Mouse (Mus musculus): ENCODE data around the gene Atf6b. TPM values are rescaled to one million over a fixed set of nuclear protein-coding genes. Genes with fewer than 3 reads are reported as not detected.

The Atf6b gene
- 1.6 TPM for polyA plus RNA-seq (2014; fragmentation: Illumina TruSeq; extraction: RNeasy Lipid Tissue Mini Kit (QIAGEN cat#74804); ENCODE audit: low read depth, low replicate concordance)

DNA sequence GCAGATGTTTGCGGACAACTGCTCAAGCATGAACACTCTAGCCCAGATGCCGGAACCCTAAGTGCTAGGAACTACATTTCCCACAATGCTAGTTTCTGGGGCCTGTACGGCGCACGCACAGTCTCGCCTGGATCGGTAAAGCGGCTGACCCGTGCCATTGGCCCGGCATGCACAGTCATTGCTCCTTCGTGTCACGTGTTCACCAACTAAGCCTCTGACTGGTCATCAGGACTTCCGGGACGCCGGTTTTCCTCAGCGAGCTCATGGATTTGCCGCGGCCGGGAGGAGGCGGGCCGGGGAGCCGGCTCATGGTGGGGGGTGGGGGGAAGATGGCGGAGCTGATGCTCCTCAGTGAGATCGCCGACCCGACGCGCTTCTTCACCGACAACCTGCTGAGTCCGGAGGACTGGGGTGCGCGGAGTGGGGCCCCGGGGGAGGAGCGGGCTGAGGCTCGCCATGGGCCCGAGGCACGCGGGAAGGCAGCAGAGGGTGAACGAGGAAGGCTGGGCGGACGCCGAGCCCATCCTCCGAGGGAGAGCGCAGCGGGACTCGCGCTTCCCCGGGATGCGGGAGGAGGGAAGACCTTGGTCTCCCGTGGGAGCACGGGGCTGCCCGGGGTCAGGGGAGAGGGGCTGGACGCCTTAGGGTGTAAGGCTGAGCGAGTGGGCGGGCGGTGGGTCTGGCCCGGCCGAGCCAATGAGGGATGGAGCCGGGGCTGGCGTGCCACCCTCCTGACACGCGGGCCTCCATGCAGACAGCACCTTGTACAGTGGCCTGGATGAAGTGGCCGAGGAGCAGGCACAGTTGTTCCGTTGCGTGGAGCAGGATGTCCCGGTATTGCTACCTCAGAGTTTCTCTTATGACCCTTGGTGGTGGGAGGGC, at the start of gene Atf6b:
TSS of gene Atf6b (plus strand) at position 241 of the 882 bp plus-strand sequence.

GRCm38 (mm10) chr17:34597566-34598095, 49.3 kb upstream of the Atf6b start, which contains the start of gene Ager:
TSS of gene Ager (plus strand) at chr17:34597862.

DNA sequence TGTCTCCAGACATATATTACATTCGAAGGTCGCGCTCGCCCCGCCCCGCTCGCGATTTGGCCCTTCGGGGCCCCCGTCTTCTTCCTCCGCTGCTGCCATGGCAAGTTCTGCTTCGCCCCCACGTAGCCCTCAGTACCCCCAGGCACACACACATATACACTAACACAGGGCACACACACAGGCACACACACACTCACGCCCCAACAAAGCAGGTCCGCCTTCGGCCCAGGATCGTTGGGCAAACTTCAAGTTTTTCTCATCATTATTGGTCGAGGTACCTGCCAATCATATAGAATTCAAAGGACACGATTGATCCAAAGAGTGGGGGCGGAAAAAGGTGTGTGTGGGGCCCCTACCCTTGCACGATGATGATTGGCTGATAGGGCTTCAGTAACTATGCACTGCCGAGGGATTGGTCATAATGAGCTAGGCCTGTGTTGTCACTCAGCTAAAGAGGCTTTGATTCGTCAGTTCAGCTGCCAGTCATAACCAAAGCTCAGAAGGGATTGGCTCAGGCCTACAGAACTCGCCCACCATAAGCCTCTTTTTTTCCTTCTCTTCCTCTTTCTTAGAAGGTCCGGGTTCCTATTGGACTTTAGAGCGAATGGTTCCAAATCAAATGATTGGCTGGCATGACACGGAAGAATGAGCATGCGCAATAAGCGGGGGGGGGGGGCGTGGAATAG, 43.4 kb upstream of the Atf6b start, which contains the start of gene Rnf5:
TSS of gene Rnf5 (minus strand) at position 316 of the 686 bp plus-strand sequence.

GRCm38 (mm10) chr17:34604061-34604508, 42.9 kb upstream of the Atf6b start, which contains the start of gene Agpat1:
TSS of gene Agpat1 (plus strand) at chr17:34604262.

DNA sequence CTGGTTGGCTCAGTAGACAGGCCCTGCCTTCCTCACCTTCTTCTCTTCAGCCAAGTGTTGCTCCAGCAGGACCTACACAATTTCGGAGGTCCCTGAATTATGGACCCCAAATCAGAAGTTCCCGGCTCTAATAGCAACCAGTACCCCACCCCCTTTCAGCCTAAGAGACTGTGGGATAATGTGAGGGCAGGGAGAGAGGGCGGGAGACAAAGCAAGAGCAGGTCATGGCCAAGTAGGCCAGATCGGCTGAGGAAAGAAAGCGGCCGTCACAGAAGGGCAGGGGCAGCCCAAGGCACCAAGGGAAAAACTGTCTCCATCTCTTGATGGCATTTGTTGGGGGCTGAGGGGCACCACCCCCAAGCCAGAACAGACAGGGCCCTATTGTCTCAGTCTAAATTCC, 31.1 kb upstream of the Atf6b start, which contains the start of gene Egfl8:
TSS of gene Egfl8 (minus strand) at position 101 of the 400 bp plus-strand sequence.

DNA sequence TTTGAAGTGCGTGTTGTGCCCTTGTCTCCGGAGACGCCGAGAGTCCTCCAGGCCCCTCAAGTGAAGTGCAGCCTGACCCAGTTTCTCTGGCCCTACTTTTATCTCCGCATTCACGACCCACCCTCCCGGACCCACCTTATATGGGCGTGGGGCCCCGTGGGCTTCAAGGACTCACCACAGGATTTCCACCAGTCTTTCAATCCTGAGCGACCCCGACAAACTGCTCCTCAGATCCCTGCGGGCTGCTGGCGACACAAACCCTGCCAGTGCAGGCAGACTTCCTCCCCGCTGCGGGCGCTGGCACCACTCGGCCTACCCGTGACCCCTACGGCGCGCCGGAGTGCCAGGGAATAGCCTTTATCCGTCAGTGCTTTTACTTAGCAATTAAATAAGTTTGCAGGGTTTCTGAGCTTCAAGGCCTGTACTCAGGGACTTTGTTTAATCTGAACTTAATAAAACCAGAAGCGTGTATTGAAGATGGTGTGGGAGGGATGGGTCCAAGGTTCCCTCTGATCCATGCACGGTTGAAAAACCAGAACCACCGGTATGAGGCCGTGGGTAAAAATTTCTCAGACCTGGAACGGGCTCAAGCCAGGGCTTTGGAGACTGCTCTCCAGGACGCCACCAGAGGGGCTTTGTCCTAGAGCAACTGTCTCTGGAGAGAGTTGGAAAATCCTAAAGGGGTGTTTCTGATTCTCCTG, 18.9 kb upstream of the Atf6b start, which contains the start of gene Ppt2:
TSS of gene Ppt2 (minus strand) at position 568 of the 701 bp plus-strand sequence.

DNA sequence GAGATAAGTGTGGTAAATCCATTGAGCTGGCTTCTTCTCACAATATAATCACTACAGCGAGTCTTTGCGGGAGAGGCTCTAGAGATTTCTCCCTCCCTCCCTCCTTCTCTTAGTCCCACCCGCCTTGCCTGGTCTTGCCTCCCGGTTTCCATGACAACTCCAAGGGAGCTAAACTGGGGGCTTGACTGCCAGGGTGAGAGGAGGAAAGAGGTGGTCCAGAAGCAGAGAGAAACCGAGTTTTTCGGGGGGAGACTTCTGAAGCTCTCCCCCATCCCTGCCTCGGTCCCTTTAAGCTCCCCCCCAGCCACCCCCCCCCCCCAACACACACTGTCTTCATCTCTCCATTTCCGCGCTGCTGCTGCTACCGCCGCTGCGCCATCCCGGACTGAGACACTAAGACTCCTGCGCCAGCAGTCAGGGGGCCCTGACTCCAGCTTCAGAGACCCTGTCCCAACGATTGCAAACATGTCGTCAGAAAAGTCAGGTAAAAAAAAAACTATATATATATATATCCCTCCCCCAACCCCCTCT, 17.7 kb upstream of the Atf6b start, which contains the start of gene Prrt1:
TSS of gene Prrt1 (plus strand) at position 313 of the 531 bp plus-strand sequence.

DNA sequence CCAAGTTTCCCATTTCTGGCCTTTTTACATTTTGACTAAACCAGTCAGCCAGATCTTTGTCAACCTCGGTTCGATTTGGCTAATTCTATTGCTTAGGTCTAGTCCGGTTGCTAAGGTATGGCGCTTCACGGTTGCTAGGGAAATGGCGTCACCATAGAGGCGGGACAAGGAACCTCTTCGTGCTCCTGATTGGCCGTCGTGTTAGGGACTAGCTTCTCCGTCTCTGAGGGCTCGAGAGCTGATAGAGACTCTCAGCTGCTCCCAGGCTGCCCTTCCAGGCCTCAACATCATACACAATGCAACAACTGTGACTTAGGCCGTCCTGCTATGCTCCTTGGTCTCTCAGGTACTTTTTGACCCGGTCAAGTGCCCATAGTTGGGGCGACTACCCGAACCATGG, 2.3 kb upstream of the Atf6b start, which contains the start of gene Fkbpl:
TSS of gene Fkbpl (plus strand) at position 157 of the 400 bp plus-strand sequence.

DNA sequence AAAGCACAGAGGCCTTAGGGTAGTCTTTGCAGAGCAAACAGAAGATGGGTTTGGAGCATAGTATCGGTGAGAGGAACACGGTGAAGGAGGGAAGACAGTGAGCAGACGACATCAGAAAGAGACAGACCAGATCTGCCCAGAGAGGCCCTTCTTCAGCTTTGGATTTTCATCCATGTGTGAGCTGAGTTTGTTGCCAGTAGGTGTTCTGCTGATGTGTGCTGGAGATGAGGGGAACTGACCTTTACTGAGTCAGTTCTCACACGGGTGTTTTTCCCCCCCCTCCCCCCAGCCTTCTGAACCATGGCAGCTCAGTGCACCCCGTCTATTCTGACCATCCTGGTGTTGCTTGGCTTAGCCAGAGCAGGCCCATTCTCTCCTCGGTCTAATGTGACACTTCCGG, 23.3 kb downstream of the Atf6b start, which contains the start of gene Tnxb:
TSS of gene Tnxb (plus strand) at position 301 of the 400 bp plus-strand sequence.

Other genes starting within 250 kb of the Atf6b start
- gene BC051142, start 248.3 kb upstream of the Atf6b start, polyA plus RNA-seq (2014; fragmentation: Illumina TruSeq; extraction: RNeasy Lipid Tissue Mini Kit (QIAGEN cat#74804); ENCODE audit: low read depth, low replicate concordance): 1,880 TPM
- not detected for gene Btnl4, start 169.8 kb upstream of the Atf6b start, polyA plus RNA-seq (2014; fragmentation: Illumina TruSeq; extraction: RNeasy Lipid Tissue Mini Kit (QIAGEN cat#74804); ENCODE audit: low read depth, low replicate concordance)
- gene Btnl6, start 129.8 kb upstream of the Atf6b start, polyA plus RNA-seq (2014; fragmentation: Illumina TruSeq; extraction: RNeasy Lipid Tissue Mini Kit (QIAGEN cat#74804); ENCODE audit: low read depth, low replicate concordance): not detected
- 1.1 TPM for gene Notch4, start 82.9 kb upstream of the Atf6b start, polyA plus RNA-seq (2014; fragmentation: Illumina TruSeq; extraction: RNeasy Lipid Tissue Mini Kit (QIAGEN cat#74804); ENCODE audit: low read depth, low replicate concordance)
- not detected for gene Gpsm3, start 57.3 kb upstream of the Atf6b start, polyA plus RNA-seq (2014; fragmentation: Illumina TruSeq; extraction: RNeasy Lipid Tissue Mini Kit (QIAGEN cat#74804); ENCODE audit: low read depth, low replicate concordance)
- gene Pbx2, start 55.9 kb upstream of the Atf6b start, polyA plus RNA-seq (2014; fragmentation: Illumina TruSeq; extraction: RNeasy Lipid Tissue Mini Kit (QIAGEN cat#74804); ENCODE audit: low read depth, low replicate concordance): 3.5 TPM
- gene Ager, start 49.3 kb upstream of the Atf6b start, polyA plus RNA-seq (2014; fragmentation: Illumina TruSeq; extraction: RNeasy Lipid Tissue Mini Kit (QIAGEN cat#74804); ENCODE audit: low read depth, low replicate concordance): not detected
- gene Rnf5, start 43.5 kb upstream of the Atf6b start, polyA plus RNA-seq (2014; fragmentation: Illumina TruSeq; extraction: RNeasy Lipid Tissue Mini Kit (QIAGEN cat#74804); ENCODE audit: low read depth, low replicate concordance): 7.4 TPM
- gene Agpat1, start 42.9 kb upstream of the Atf6b start, polyA plus RNA-seq (2014; fragmentation: Illumina TruSeq; extraction: RNeasy Lipid Tissue Mini Kit (QIAGEN cat#74804); ENCODE audit: low read depth, low replicate concordance): 14.5 TPM
- gene Egfl8, start 31.2 kb upstream of the Atf6b start, polyA plus RNA-seq (2014; fragmentation: Illumina TruSeq; extraction: RNeasy Lipid Tissue Mini Kit (QIAGEN cat#74804); ENCODE audit: low read depth, low replicate concordance): not detected
- gene Ppt2, start 18.6 kb upstream of the Atf6b start, polyA plus RNA-seq (2014; fragmentation: Illumina TruSeq; extraction: RNeasy Lipid Tissue Mini Kit (QIAGEN cat#74804); ENCODE audit: low read depth, low replicate concordance): 2.6 TPM
- 0.24 TPM for gene Prrt1, start 17.6 kb upstream of the Atf6b start, polyA plus RNA-seq (2014; fragmentation: Illumina TruSeq; extraction: RNeasy Lipid Tissue Mini Kit (QIAGEN cat#74804); ENCODE audit: low read depth, low replicate concordance)
- gene Fkbpl, start 2.4 kb upstream of the Atf6b start, polyA plus RNA-seq (2014; fragmentation: Illumina TruSeq; extraction: RNeasy Lipid Tissue Mini Kit (QIAGEN cat#74804); ENCODE audit: low read depth, low replicate concordance): 119 TPM
- gene Tnxb, start 23.4 kb downstream of the Atf6b start, polyA plus RNA-seq (2014; fragmentation: Illumina TruSeq; extraction: RNeasy Lipid Tissue Mini Kit (QIAGEN cat#74804); ENCODE audit: low read depth, low replicate concordance): not detected
- 1.2 TPM for gene C4b, start 96.7 kb downstream of the Atf6b start, polyA plus RNA-seq (2014; fragmentation: Illumina TruSeq; extraction: RNeasy Lipid Tissue Mini Kit (QIAGEN cat#74804); ENCODE audit: low read depth, low replicate concordance)
- not detected for gene Cyp21a1, start 157.4 kb downstream of the Atf6b start, polyA plus RNA-seq (2014; fragmentation: Illumina TruSeq; extraction: RNeasy Lipid Tissue Mini Kit (QIAGEN cat#74804); ENCODE audit: low read depth, low replicate concordance)
- 8.2 TPM for gene Stk19, start 189.8 kb downstream of the Atf6b start, polyA plus RNA-seq (2014; fragmentation: Illumina TruSeq; extraction: RNeasy Lipid Tissue Mini Kit (QIAGEN cat#74804); ENCODE audit: low read depth, low replicate concordance)
- gene Dxo, start 189.9 kb downstream of the Atf6b start, polyA plus RNA-seq (2014; fragmentation: Illumina TruSeq; extraction: RNeasy Lipid Tissue Mini Kit (QIAGEN cat#74804); ENCODE audit: low read depth, low replicate concordance): 5.8 TPM
- gene Skiv2l, start 203.1 kb downstream of the Atf6b start, polyA plus RNA-seq (2014; fragmentation: Illumina TruSeq; extraction: RNeasy Lipid Tissue Mini Kit (QIAGEN cat#74804); ENCODE audit: low read depth, low replicate concordance): 7.9 TPM
- gene Nelfe, start 203.2 kb downstream of the Atf6b start, polyA plus RNA-seq (2014; fragmentation: Illumina TruSeq; extraction: RNeasy Lipid Tissue Mini Kit (QIAGEN cat#74804); ENCODE audit: low read depth, low replicate concordance): 10.0 TPM
- 0.43 TPM for gene Cfb, start 215.4 kb downstream of the Atf6b start, polyA plus RNA-seq (2014; fragmentation: Illumina TruSeq; extraction: RNeasy Lipid Tissue Mini Kit (QIAGEN cat#74804); ENCODE audit: low read depth, low replicate concordance)
- 0.18 TPM for gene Zbtb12, start 232.3 kb downstream of the Atf6b start, polyA plus RNA-seq (2014; fragmentation: Illumina TruSeq; extraction: RNeasy Lipid Tissue Mini Kit (QIAGEN cat#74804); ENCODE audit: low read depth, low replicate concordance)
- 0.08 TPM for gene Gm20547, start 234.9 kb downstream of the Atf6b start, polyA plus RNA-seq (2014; fragmentation: Illumina TruSeq; extraction: RNeasy Lipid Tissue Mini Kit (QIAGEN cat#74804); ENCODE audit: low read depth, low replicate concordance)